Mouse (Mus musculus) heart, adult 2 months (tissue): ENCODE data around the gene Tomm40.

Source experiments
- CTCF ChIP-seq: fragments of 200-600 bp; IDR thresholded peaks from 2 replicates; pipeline ENCODE4 v1.8.1; 2022; ENCODE audit warnings: antibody characterized with exemption, mild to moderate bottlenecking, moderate library complexity
- EP300 ChIP-seq: fragments of 200-500 bp; IDR thresholded peaks from 2 replicates; pipeline ENCODE4 v1.6.1; 2011; ENCODE audit warnings: low read depth, low read length, control low read depth; ENCODE audit not compliant: insufficient read depth
- POLR2A ChIP-seq: fragments of 200-500 bp; IDR thresholded peaks from 2 replicates; pipeline ENCODE4 v1.6.1; 2011; ENCODE audit warnings: mild to moderate bottlenecking, low read depth, low read length, control low read depth; ENCODE audit not compliant: insufficient read depth

DNA sequence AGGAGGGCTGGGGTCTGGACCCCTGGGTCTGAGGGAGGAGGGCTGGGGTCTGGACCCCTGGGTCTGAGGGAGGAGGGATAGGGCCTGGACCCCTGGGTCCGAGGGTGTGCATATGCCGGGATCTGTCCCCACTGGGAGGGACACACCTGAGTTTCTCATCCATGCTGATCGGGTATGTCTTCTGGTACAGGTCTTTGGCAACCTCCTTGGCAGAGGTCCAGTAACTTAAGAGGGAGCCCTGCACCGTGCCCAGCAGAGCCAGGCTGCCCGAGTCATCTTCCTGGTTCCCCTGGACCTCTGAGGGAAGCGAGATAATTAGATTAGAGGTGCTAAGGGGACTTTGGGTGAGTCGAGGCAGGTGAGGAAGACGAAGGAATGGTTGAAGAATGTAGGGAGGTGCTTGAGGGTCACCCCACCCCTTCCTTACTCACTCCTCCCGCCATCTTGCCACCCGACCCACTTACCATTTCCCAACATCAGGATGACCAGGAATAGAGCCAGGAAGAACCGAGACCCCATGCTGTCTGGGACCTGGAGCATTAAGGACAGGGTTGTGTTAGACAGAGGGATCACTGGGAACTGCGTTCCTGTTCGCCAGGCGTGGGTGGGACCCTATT, 42.0 kb downstream of the Tomm40 start:
- no peak for TF ChIP-seq POLR2A
- no peak for TF ChIP-seq CTCF
- TF ChIP-seq EP300: no peak
